Mouse (Mus musculus): ENCODE results near the gene Ryr1. TPM values are rescaled to one million over a fixed set of nuclear protein-coding genes. Genes with fewer than 3 reads are reported as not detected.

Gene Ryr1
- total RNA-seq (2021) = 100 to 1,000 TPM; 420 to 483 TPM
- long read RNA-seq, experiment 1, partial matches to known transcripts = 171 of 192 reads
- long read RNA-seq, experiment 1, other reads (novel, unspliced or antisense) = 20 of 192 reads
- long read RNA-seq, experiment 2, partial matches to known transcripts = 252 of 289 reads
- long read RNA-seq, experiment 2, other reads (novel, unspliced or antisense) = 37 of 289 reads

DNA sequence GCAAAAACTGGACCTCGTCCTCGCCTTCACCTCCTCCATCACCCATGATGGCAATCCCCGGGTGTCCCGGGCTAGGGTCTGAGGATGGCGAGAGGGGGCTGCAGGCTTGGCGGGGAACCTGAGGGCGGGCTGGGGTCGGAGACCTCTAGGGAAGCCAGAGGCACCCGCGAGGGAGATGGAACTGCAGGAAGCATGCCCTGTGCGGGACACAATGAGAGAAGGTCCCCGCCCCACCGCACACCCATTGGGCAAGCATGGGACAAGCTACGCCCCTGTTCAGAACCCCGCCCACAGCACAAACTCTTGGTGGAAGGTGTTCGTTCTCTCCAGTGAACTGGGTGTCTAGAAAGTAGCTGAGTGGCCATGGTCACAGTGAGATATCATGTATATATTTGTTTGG, at the start of gene Ryr1:
TSS of gene Ryr1 (minus strand) at position 210 of the 400 bp plus-strand sequence.
- DNase-seq (ENCODE audit: low spot score in 2 of 2) = peak in 1 of 2 experiments; percentile 72

DNA sequence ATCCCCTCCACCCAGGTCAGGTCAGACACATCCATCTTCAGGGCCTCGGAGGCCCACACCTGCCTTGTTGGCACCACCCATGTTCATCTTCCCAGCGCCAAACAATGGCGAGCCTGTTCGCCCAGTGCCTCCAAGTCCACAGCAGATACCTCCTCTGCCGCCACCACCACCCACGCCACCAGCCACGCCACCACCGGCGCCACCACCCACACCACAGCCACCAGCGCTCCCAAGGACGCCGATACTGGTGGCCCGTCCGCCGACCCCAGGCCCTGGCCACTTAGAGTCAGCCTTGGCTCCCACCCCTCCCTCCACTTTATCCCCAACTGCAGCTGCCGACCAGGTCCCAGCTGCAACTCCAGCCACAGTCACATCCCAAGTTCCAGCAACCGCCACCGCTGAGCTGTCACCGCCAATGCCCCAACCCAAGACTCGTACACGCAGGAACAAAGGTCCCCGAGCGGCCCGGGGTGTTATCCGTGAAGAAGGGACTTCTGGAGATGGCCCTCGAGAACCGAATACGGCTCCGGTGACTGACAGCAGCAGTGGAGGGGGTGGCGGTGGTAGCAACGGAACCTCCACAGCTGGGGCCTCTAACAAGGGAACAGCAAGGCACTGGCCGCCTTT, 47.5 kb upstream of the Ryr1 start:
- no peak for DNase-seq (ENCODE audit: low spot score in 2 of 2)

DNA sequence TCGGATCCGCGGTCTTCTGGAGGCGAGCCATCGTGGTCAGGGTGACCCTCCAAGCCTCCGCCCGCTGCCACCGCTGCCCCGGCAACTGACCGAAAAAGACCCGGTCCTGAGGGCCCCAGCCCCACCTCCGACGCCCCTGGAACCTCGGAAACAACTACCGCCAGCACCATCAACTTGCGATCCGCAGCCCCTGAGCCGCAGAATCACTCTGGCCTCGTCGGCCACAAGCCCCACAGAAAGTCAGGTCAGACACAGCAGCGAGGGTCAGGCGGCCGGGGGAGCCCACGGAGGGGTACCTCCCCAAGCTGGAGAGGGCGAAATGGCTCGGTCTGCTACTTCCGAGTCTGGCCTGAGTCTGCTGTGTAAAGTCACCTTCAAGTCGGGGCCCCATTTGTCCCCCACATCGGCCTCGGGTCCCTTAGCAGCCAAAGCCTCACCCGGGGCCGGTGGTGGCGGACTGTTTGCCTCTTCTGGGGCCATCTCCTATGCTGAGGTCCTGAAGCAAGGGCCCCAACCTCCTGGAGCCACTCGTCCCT, 46.7 kb upstream of the Ryr1 start:
- no peak for DNase-seq (ENCODE audit: low spot score in 2 of 2)

DNA sequence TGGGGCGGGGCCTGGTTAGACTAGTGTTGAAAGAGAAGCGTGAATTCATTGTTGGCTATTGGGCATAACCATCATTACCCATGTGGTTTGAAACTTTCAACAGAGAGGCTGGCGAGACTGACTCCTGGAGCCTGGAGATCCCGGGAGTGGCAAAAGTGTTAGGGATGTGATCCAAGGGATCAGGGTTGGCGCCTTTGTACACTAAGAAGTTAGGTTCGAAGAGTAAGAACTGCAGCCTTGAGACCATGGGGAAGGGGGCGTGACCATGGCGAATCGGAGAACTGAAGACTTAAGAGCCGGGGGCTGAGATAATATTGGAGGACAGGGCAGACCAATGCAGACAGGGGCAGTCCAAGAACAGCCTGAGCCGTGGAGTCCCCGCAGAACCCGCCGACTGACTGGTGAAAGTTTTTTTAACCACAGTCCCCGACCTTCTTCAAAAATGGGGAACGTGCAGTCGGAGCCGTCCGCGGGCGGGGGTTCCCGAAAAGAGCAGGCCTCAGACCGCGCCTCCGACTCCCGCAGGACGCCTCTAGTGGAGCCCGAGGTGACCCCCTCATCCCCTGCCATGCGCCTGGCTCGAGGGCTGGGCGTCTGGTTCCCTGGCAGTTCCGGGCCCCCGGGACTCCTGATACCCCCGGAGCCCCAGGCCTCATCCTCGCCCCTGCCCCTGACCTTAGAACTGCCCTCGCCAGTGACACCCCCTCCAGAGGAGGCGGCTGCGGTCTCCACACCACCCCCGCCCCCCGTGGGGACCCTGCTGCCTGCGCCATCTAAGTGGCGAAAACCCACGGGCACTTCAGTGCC, 46.0 kb upstream of the Ryr1 start:
- DNase-seq (ENCODE audit: low spot score in 2 of 2) = peak in 1 of 2 experiments; percentile 36

DNA sequence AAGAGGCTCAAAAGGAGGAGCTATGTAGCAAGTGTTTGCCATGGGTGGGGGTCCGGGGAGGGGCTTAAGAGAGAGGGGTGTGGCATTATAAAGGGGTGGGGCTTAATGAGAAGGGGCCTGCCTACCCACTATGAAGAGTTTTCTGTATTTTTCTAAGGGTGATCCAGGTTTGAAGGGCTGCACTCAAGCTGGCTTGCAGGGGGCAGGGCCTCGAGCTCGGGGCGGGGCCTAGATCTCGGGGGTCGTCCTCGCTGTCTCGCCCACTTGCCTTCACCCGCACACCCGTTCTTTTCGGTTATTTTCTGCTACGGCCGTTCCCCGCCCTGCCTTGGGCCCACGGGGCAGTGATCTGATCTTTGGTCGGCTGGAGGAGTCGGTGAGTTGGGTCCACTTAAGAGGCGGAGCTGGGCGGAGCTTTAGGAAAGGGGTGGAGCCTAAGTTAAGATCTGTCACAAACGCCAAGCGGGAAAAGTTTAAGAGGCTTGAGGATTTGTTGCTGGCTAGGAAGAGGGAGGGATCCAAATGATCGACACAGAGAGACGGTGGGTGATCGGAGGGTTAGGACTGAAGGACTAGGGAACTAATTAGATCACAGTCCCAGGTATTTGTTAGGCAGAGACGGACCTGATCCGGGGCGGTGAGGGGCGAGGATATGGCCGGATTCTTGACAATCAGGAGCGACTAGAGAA, 45.2 kb upstream of the Ryr1 start, which contains the start of the genes Ggn and Spred3:
TSS of gene Ggn (plus strand) at position 145 of the 689 bp plus-strand sequence.
TSS of gene Spred3 (minus strand) at position 346 of the 689 bp plus-strand sequence.
- peak in 1 of 2 experiments; percentile 71 for DNase-seq (ENCODE audit: low spot score in 2 of 2)

DNA sequence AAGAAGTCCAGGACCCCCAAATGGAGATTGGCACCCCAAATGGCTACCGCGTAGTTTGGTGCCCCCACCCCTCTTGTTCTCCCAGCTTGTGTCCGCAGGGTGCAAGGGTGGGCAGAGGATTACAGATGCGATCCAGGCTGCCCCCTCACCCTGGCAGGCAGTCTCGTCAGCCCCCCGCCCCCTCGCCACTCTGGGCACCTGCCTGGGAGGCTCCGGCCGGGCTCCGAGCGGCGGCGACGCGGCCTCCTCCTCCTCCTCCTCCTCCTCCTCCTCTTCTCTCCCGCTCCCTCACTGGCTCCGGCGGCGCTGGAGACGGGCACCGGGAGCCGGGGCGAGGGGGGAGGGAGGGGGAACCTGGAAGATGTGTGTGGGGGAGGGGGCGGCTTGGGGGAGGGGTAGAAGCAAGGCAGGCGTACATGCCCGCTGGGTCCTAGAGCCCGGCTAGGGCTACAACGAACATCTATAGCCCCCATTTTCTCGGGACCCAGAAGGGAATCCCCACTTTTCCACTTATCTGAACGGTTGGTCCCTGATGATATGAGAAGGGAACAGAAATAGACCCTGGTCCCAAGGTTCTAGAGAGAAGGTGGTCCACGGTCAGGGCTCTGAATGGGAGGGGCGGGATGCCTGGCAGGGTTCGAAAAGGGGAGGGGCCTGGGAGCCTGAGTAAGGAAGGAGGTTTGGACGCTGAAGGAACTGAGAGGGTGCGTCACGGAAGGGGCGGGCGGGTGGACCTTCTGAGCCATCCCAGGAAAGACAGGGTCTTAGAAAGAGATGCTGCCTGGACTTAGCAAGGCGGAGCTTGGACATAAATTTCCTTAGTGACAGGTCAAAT, 44.5 kb upstream of the Ryr1 start:
- DNase-seq (ENCODE audit: low spot score in 2 of 2) = peak; percentile 65 to 79

DNA sequence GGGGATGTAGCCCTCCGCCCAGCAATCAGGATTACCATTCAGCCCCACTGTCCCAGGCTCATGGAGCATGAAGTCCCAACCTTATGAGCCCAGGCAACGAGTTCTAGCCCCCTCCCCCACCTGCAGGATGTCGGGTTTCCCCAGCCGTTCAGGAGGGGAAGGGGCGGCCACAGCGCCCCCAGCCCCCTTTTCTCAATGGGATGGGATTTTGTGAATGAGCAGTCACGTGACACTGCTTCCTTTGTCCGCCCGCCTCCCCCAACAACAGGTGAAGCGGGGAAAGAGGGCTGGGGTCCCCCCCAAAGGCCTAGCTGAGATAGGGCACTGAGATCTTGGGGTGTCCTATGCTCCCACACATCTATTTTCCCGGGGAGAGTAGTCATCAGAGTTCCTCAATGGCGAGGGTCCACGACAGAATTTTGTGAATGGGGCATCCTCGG, 43.8 kb upstream of the Ryr1 start:
- DNase-seq (ENCODE audit: low spot score in 2 of 2) = no peak

DNA sequence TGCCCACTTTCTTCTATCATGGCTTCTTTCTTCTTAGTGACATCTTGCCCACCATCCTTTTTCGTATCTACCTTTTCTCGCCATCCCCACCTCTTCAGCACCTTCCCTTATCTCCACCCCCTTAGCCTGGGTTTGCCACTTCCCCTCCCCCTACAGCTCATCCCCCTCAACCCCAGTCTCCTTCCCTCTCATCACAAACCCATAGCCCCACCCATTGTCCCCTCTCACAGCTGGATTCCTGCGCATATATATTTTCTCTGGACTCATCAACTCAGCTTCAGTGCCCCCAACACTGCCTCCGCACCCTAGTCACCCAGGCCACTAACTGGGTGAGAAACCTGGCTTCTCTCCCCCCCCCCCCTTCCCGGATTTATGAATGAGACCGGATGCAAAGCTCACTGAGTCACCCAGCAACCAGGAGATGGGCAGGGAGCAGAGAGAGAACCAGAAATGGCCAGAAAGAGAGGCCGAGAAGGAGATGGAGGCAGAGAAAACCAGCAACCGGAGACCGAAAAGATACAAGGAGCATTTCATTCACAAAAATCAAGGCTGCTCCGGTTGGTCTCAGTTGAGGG, 43.2 kb upstream of the Ryr1 start:
- no peak for DNase-seq (ENCODE audit: low spot score in 2 of 2)

DNA sequence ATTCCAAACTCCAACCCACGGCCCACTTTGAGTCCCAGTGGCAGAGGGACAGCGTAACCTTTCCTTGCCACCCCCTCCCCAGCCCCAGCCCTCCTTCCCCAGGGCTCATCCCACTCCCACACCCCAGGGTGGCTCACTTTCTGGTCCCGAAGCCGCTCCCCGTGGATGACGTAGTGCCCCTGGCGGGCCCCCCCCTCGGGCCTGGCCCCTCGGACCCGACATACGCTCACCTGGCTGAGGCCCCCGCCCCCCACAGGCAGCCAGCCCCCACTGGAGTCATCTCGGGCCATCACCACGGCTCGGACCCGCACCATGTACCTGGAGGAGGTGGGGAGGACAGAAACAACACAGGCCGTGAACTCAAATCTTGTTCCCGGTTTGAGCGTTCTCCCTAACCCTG, 42.7 kb upstream of the Ryr1 start:
- no peak for DNase-seq (ENCODE audit: low spot score in 2 of 2)

DNA sequence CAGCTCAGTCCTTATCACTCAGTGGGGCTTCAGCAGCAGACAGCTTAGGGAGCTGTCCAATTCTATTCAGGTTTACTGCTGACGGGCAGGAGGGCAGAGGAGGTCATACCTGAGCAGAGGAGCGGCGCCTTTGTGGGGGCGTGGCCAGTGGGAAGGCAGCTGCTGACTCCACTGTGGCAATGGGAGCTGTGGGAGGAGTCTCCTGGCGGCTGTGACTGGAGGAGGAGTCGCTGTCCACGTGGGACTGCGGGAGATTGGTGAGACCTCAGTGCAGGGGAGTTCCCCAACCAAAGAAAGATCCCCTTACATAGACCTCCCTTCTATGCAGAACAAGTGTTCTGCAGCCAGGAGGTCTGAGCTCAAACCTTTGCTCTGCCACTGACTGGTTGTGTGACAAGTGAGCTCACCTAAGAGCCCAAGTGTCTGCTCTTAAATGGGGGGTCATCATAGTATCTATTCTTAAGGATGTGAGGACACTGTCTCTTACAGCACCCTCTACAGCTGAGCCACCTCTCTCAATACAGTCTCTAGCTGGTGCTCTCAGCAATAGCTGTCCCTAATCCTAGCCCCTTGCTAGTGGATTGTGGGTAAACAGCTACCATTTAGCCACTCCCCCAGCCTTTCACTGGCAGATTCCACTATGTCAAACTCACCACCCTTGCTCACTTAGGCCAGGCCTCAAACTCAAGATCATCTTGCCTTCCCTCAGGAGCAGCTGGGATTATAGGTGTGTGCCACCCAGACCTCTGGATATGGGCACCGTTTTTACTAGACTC, 38.0 kb upstream of the Ryr1 start:
- no peak for DNase-seq (ENCODE audit: low spot score in 2 of 2)

DNA sequence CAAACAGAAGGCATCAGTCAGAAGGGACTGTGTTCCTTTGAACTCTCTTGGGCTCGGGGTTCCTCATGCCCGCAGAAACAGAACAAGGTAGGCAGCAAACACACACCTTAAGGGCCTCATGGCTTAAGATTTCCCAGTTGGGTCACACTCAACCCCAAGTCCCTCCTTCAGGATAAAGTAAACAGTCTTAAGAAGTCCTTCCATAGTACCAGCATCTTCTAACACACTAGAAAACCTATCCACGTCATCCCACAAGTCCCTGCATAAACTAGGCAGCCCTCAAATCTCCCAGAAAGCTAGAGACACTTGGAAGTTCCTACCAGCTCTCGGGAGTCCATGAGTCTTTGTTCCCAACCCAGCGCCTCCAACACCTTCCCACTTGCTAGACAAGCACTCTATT, 37.3 kb upstream of the Ryr1 start:
- DNase-seq (ENCODE audit: low spot score in 2 of 2) = no peak

DNA sequence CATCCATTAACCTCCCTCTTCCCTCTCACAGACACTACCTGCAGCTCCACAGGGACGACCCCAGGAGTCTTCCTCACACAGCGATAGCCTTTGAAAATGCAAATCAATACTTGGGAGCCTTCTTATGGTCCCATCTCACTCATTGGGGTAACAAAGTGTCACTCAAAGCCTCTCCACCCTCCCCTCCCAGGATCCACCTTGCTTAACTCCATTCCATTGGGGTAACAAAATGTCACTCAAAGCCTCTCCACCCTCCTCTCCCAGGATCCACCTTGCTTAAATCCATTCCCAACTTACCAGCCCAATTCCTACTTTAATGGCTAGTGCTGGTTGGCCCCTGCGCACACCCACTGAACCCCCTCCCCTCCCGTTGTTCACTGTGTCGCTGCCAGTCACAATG, 33.3 kb upstream of the Ryr1 start:
- no peak for DNase-seq (ENCODE audit: low spot score in 2 of 2)

DNA sequence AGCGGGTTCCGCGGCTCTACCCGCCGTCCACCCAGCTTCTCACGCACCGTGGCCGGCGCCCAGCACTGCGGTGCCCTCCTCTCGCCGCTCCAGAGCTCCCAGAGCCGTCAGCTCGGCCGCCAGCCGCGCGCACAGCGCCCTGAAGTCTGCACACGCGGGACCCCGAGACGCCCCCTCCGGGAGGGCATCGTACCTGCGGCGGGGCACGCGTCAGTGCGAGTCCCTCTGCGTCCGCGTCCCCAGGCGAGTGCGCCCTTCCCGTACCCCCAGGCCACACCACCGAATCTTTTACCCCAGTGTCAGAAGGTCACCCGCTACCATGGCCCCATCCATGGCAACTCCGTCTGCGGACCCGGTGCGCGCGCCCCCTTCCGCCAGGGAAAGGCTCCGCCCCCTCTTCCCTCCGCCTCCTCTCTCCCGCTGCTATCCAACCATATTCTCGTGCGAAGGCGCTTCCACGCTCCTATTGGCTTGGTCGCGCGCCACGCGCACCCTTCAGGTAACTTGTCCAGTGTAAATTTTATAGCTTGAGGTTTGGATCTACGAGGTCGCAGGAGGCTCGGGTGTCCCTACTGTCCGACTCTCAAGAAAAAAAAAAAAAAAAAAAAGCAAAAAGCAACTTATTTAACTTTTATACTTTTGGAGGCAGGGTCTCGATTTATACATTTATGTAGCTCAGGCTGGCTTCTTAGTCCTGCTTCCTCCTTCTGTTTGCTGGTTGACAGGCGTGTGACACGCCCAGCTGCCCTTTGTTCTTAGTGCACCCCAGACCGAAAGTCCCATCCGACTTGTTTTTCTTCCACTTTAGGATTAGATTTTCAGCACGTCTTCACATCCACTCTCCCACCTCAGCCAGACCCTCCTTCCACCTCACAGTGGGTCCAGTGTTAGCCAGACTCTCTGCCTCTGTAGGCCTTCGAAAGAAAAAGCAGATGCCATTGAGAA, 31.1 kb upstream of the Ryr1 start, which contains the start of gene Fam98c:
TSS of gene Fam98c (minus strand) at position 397 of the 945 bp plus-strand sequence.
- DNase-seq (ENCODE audit: low spot score in 2 of 2) = peak; percentile 60 to 82

DNA sequence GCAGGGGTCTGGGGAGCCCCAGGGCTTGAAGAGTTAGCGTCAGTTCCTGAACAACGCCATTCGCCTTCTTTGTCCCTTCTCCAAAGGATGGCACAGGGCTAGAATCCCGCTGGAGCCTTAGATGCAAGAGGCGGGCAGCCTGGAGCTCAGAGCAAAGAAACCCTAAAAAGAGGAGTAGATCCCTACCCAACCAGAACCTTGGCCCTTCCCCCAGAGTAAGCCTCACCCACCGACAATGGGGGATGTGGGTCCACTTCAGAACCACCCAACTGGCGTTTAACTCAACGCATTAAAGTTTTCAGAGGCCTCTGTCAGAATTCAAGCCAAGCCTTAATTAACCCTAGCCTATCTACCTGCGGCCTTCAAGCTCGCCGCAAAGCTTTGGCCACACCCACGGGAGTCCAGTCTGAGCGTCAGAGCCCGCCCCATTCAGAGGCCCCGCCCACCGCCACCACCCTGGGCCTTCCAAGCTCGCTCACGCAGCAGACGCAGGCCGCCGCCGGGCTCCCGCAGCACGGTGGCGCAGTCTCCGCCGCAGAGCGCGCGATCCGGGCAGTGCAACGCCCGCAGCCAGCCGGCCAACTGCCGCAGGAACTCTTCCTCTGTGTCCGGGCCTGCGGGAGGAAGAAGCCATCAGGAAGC, 30.3 kb upstream of the Ryr1 start:
- DNase-seq (ENCODE audit: low spot score in 2 of 2) = peak; percentile 73 to 88

DNA sequence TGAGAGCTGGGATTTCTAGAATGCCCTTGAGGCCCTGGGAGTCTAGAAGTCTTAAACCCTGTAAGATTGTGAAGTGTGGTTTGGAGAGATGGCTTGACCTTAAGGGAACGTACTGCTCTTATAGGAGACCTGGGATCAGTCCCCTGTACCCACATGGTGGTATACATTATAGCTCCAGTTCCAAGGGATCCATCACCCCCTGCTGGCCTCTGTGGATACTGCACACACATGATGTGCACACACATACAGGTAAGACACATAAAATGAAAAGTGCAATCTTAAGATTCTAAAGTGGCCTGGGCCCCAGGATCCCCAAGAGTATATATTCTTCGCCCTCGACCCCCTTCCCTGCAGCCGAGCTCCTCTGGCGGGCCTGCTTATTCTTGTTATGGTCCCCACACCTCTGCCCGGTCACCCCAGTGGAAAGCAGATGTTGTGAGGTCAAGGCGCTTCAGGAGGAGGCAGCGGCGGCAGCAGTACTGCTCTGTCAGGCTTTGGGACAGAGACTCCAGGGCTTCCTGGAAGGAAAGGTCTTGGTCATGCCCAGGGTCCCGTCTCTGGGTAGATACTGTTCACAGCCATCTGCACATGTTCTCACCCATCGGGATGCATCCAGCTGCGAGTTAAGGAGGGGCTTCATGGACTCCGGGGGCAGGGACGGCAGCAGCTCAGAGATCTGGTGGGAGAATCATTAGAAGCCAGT, 29.2 kb upstream of the Ryr1 start:
- DNase-seq (ENCODE audit: low spot score in 2 of 2) = no peak

DNA sequence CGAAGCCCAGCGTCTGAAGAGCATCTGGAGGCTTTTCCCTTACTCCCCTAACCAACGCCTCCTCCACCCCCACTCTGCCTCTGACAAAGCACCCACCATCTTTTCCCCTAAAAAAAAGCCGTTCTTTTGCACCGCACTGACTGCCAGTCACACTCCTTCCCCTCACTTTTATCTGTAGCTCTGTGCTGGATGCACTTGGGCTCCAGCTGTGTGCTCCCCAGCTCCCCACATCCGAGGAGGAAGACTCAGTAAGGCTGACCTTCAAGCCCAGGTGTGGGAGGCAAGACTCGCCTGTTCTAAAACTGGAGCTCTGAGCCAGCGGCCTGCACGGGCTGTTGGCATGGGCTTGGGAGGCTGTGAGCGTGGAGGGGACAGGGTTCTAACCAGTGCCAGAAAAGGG, 26.5 kb upstream of the Ryr1 start:
- no peak for DNase-seq (ENCODE audit: low spot score in 2 of 2)

DNA sequence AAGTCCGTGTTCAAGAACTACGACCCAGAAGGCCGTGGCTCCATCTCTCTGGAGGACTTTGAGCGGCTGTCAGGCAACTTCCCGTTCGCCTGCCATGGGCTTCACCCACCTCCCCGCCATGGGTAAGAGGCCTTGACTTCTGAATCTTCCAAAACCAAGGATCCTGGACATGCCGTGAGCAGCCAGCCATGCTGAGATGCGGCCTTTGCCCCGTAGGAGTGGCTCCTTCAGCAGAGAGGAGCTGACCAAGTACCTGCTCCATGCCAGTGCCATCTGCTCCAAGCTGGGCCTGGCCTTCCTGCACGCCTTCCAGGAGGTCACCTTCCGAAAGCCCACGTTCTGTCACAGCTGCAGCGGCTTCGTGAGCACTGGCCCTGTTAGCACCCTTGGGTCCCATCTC, 23.8 kb upstream of the Ryr1 start:
- DNase-seq (ENCODE audit: low spot score in 2 of 2) = no peak
